Mouse (Mus musculus) heart, embryonic 16.5 days (tissue): ENCODE data around the gene Tff1. TPM values are rescaled to one million over a fixed set of nuclear protein-coding genes. Genes with fewer than 3 reads are reported as not detected.

Source experiments
- ATAC-seq: fragments of 200-750 bp; cut with Nextera tagmentation; replicated peaks from 2 replicates; pipeline ENCODE4 v1.8.0; 2017; ENCODE audit warnings: moderate number of reproducible peaks; ENCODE audit not compliant: insufficient read depth, low FRiP score; ENCODE audit errors: extremely low read depth
- H3K27ac ChIP-seq: fragments of 300-500 bp; sonication (generic); 2 replicates; pipeline ENCODE4 v1.5.1; 2014; ENCODE audit warnings: mild to moderate bottlenecking, low read length, control low read depth, moderate library complexity
- H3K27me3 ChIP-seq: fragments of 300-500 bp; sonication (generic); 2 replicates; pipeline ENCODE4 v1.6.1; 2014; ENCODE audit warnings: low read length, mixed read lengths; ENCODE audit not compliant: control insufficient read depth, insufficient read depth
- H3K36me3 ChIP-seq: fragments of 300-500 bp; sonication (generic); 2 replicates; pipeline ENCODE4 v1.6.1; 2014; ENCODE audit not compliant: control insufficient read depth, insufficient read depth
- H3K4me1 ChIP-seq: fragments of 300-500 bp; sonication (generic); 2 replicates; pipeline ENCODE4 v1.6.1; 2014; ENCODE audit warnings: low read length, mixed read lengths; ENCODE audit not compliant: control insufficient read depth, insufficient read depth
- H3K4me2 ChIP-seq: fragments of 300-500 bp; sonication (generic); 2 replicates; pipeline ENCODE4 v1.6.1; 2014; ENCODE audit warnings: low read depth, mild to moderate bottlenecking, control low read depth, low read length
- H3K4me3 ChIP-seq: fragments of 300-500 bp; sonication (generic); 2 replicates; pipeline ENCODE4 v1.5.1; 2014; ENCODE audit warnings: mild to moderate bottlenecking, control low read depth, low read length
- H3K9ac ChIP-seq: fragments of 300-500 bp; sonication (generic); 2 replicates; pipeline ENCODE4 v1.6.1; 2014; ENCODE audit warnings: low read length, control low read depth
- H3K9me3 ChIP-seq: fragments of 300-500 bp; sonication (generic); replicated peaks from 2 replicates; pipeline ENCODE4 v1.6.1; 2016; ENCODE audit warnings: low read length; ENCODE audit not compliant: control insufficient read depth
- WGBS: fragments of 180-500 bp; shearing (Covaris S2); extraction: QIAGEN DNeasy Blood & Tissue Kit; methylation state at CpG from one replicate; pipeline ENCODE4 v1.1.7; 2014; 5-methylcytosine and 5-hydroxymethylcytosine counted together
- polyA plus RNA-seq: library from polyadenylated mRNA; unstranded; fragments of >200 nt; fragmentation: Nextera tagmentation; extraction: Ambion mirVana; gene quantifications from 2 replicates; pipeline ENCODE4 v1.2.1, GENCODE M21; 2015

Gene Tff1
- polyA plus RNA-seq, 1 experiment from 2014 or later = not detected

DNA sequence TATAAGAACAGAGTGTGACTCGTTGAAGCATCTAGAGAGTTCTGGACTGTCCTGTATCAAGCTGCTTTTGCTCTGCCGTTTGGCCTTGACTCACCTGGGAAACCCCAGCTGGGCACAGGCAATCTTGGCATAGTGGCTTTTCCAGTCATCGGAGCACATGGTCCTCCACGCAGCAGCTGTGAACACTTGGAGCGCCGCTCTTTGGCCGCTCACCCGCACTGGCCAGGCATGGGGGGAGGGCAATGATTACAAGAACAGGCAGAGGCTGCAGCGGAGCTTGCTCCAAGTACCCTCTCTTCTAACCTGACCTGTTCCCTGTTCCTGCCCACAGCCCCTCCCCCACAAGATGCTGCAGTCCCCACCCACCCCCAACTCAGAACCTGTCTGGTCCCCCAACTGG lies 28.3 kb upstream of the Tff1 start:
- no peak overlapping the region for H3K4me2 ChIP-seq
- ATAC-seq = no peak
- H3K27ac ChIP-seq = no peak overlapping the region
- no peaks in the 10 kb centered on the region for H3K4me1 ChIP-seq
- no peaks in the 10 kb centered on the region for H3K27me3 ChIP-seq
- no peak overlapping the region for H3K9ac ChIP-seq
- no peak overlapping the region for H3K4me3 ChIP-seq
- 76% methylated on average over 9 of the region's 9 CpGs for WGBS
- H3K36me3 ChIP-seq = no peaks in the 10 kb centered on the region
- no peaks in the 10 kb centered on the region for H3K9me3 ChIP-seq

DNA sequence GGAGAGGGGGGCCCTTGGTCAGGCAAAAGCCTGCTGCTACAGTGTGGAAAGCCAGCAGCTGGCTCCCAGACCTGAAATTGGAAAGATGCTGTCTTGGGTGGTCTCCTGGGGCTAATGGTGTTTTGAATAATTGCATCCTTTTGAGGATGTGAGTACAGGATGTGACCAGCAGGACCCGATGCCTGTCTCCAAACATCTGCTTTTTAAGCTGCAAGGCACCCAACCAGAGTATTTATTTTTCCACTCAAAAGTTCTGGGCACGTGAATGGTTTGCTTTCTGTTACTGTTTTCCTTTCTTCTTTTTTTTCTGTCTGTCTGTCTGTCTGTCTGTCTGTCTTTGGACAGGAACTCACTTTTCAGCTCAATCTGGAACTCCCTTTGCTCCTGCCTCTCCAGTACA lies 27.6 kb upstream of the Tff1 start:
- Histone ChIP-seq H3K27ac (no peak overlapping the region), H3K4me3 (no peak overlapping the region), H3K36me3 (no peaks in the 10 kb centered on the region), H3K4me2 (no peak overlapping the region), H3K4me1 (no peaks in the 10 kb centered on the region), H3K27me3 (no peaks in the 10 kb centered on the region), H3K9ac (no peak overlapping the region), H3K9me3 (no peaks in the 10 kb centered on the region)
- no peak for ATAC-seq
- WGBS = 48% methylated on average over 2 of the region's 2 CpGs

- no peak for ATAC-seq
- Histone ChIP-seq H3K4me1 (no peaks in the 10 kb centered on the region), H3K9ac (no peak overlapping the region), H3K36me3 (no peaks in the 10 kb centered on the region), H3K27me3 (no peaks in the 10 kb centered on the region), H3K4me2 (no peak overlapping the region), H3K9me3 (no peaks in the 10 kb centered on the region), H3K4me3 (no peak overlapping the region), H3K27ac (no peak overlapping the region)
- WGBS = 78% methylated on average over 8 of the region's 8 CpGs
Measured at GRCm38 (mm10) chr17:31191825-31192224, 26.7 kb upstream of the Tff1 start.

- no peaks in the 10 kb centered on the region for H3K27me3 ChIP-seq
- no peak overlapping the region for H3K4me3 ChIP-seq
- H3K9ac ChIP-seq = no peak overlapping the region
- 23% methylated on average over 4 of the region's 4 CpGs for WGBS
- H3K36me3 ChIP-seq = no peaks in the 10 kb centered on the region
- no peak for ATAC-seq
- no peak overlapping the region for H3K27ac ChIP-seq
- no peaks in the 10 kb centered on the region for H3K4me1 ChIP-seq
- H3K9me3 ChIP-seq = no peaks in the 10 kb centered on the region
- no peak overlapping the region for H3K4me2 ChIP-seq
Measured at GRCm38 (mm10) chr17:31187370-31187769, 22.3 kb upstream of the Tff1 start.

DNA sequence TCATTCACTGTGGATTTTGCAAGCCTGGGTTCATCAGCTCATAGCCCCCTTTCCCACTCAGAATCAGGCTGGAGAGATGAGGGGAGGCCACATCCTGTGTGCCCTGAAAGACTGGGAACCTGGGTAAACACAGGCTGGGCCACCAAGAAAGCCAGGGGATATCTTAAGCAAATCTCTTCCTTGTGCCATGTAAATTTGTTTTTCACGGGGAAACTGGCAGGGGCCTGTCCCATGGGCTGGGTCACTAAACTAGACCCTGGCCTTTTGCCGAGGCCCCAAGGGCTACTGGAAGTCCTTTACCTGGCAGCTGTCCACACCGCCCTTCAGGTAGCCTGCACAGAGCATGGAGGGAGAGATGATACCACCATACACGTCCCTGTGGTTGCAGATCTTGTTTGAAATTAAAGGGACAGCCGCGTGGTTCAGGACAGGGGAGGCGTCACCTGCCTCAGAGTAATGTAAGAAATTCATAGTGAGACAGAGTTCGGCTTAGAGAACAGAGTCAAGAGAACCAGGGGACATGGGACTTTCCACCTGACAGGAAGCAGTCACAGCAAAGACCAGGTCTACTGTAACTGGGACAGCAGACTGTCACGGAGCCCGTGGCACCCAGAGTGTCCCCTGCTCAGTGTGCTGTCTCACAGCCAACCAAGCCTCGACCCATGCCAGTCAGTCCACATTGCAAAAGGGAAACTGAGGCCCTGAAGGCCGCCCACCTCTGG lies 19.4 kb upstream of the Tff1 start:
- H3K9me3 ChIP-seq = no peaks in the 10 kb centered on the region
- ATAC-seq = no peak
- no peaks in the 10 kb centered on the region for H3K36me3 ChIP-seq
- no peak overlapping the region for H3K27ac ChIP-seq
- no peak overlapping the region for H3K4me3 ChIP-seq
- no peaks in the 10 kb centered on the region for H3K27me3 ChIP-seq
- H3K4me2 ChIP-seq = no peak overlapping the region
- 76% methylated on average over 12 of the region's 12 CpGs for WGBS
- H3K9ac ChIP-seq = no peak overlapping the region
- no peaks in the 10 kb centered on the region for H3K4me1 ChIP-seq

DNA sequence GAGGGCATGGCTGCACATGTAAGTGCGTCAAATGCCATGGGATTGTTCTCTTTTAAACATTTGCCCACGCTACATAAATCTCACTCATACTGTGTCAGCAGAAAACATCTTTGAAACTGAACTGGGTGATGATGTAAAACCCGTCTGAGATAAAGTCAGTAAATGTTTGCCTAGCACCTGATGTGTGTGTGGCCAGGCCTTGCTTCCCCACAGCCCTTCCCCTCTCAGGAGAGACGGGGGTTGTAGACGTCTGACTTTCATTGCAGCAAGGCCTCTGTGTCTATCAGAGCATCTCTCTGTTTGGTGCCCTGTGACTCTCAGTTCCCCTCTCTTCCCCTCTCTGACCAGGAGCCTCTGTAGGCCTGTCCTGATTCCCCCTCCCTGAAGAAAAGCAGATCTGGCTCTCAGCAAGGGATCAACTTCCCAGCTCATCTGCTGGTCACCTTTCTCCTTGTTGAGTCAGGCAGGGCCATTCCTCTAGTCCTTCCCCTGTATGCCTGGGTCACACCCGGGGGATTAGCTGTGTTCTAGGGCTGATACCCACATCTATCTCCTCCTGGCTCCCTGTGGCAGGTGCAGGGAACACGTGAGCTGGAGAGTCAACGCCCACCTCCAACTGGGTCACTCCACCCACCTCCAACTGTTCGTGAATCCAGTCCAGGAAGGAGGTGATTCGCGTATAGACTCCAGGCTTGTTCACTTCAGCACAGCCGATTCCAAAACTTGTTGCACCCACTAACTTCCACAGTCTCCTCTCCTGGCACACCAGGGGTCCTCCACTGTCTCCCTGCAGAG lies 18.3 kb upstream of the Tff1 start:
- ATAC-seq = no peak
- H3K4me3 ChIP-seq = no peak overlapping the region
- H3K9ac ChIP-seq = no peak overlapping the region
- WGBS = 61% methylated on average over 12 of the region's 12 CpGs
- no peak overlapping the region for H3K27ac ChIP-seq
- H3K36me3 ChIP-seq = no peaks in the 10 kb centered on the region
- no peaks in the 10 kb centered on the region for H3K27me3 ChIP-seq
- no peak overlapping the region for H3K4me2 ChIP-seq
- no peaks in the 10 kb centered on the region for H3K4me1 ChIP-seq
- no peaks in the 10 kb centered on the region for H3K9me3 ChIP-seq

DNA sequence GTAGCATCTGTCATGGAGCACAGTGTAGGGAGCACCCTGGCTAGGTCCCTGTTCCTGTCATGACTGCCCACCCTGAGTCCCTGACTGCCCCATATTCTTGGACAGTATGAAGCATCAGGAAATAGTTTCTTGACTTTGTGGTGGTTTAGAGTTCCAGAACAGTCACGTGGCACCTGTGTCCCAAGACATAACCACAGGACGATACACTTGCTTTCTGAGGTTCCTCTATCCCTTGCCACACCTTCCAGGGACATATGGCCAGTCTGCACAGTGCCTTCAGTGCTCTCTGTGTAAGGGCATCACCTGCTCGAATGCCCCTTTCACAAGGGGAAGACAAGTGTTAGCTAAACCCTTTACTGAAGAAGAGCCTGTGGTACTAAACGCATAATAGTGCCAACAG lies 16.4 kb upstream of the Tff1 start:
- H3K4me2 ChIP-seq = no peak overlapping the region
- H3K36me3 ChIP-seq = no peaks in the 10 kb centered on the region
- no peak overlapping the region for H3K9ac ChIP-seq
- WGBS = 78% methylated on average over 4 of the region's 4 CpGs
- no peaks in the 10 kb centered on the region for H3K27me3 ChIP-seq
- no peak for ATAC-seq
- H3K4me3 ChIP-seq = no peak overlapping the region
- H3K4me1 ChIP-seq = no peaks in the 10 kb centered on the region
- H3K27ac ChIP-seq = no peak overlapping the region
- no peaks in the 10 kb centered on the region for H3K9me3 ChIP-seq

GRCm38 (mm10) chr17:31176321-31176720 lies 11.2 kb upstream of the Tff1 start:
- Histone ChIP-seq H3K27me3 (no peaks in the 10 kb centered on the region), H3K4me3 (no peak overlapping the region), H3K36me3 (no peaks in the 10 kb centered on the region), H3K27ac (no peak overlapping the region), H3K4me1 (no peaks in the 10 kb centered on the region), H3K9me3 (0 out of 2 replicates have a peak, but pooled peaks cover 3% of the 10 kb centered on the region), H3K9ac (no peak overlapping the region), H3K4me2 (no peak overlapping the region)
- WGBS = 83% methylated on average over 4 of the region's 4 CpGs
- ATAC-seq = peak; percentile 41; the same call in 1 of the 2 replicates

GRCm38 (mm10) chr17:31169796-31170195 lies 4.7 kb upstream of the Tff1 start:
- Histone ChIP-seq H3K27me3 (no peaks in the 10 kb centered on the region), H3K9me3 (0 out of 2 replicates have a peak, but pooled peaks cover 3% of the 10 kb centered on the region), H3K4me3 (no peak overlapping the region), H3K9ac (no peak overlapping the region), H3K4me2 (no peak overlapping the region), H3K36me3 (no peaks in the 10 kb centered on the region), H3K27ac (no peak overlapping the region), H3K4me1 (no peaks in the 10 kb centered on the region)
- ATAC-seq = no peak
- 75% methylated on average over 5 of the region's 5 CpGs for WGBS
